Mouse (Mus musculus) hindbrain, postnatal 0 days (tissue): ENCODE results near the gene Ccdc188. TPM values are rescaled to one million over a fixed set of nuclear protein-coding genes. Genes with fewer than 3 reads are reported as not detected.

Source experiments
- ATAC-seq: fragments of 200-750 bp; cut with Nextera tagmentation; 2 replicates; pipeline ENCODE4 v1.8.0; 2017; ENCODE audit warnings: mild to moderate bottlenecking, moderate TSS enrichment, moderate library complexity
- DNase-seq: peaks from one replicate; pipeline ENCODE4 v3.0.0-alpha.2; 2015; ENCODE audit warnings: low spot score
- H3K27ac ChIP-seq: fragments of 300-500 bp; sonication (generic); 2 replicates; pipeline ENCODE4 v1.5.1; 2014; ENCODE audit warnings: mild to moderate bottlenecking
- H3K27me3 ChIP-seq: fragments of 300-500 bp; sonication (generic); 2 replicates; pipeline ENCODE4 v1.6.1; 2014; ENCODE audit warnings: low read length, mixed read lengths; ENCODE audit not compliant: insufficient read depth
- H3K36me3 ChIP-seq: fragments of 300-500 bp; sonication (generic); 2 replicates; pipeline ENCODE4 v1.6.1; 2014; ENCODE audit warnings: low read length, mixed read lengths; ENCODE audit not compliant: insufficient read depth
- H3K4me1 ChIP-seq: fragments of 300-500 bp; sonication (generic); 2 replicates; pipeline ENCODE4 v1.6.1; 2014; ENCODE audit warnings: antibody characterized with exemption, low read length, mixed read lengths; ENCODE audit not compliant: insufficient read depth
- H3K4me2 ChIP-seq: fragments of 300-500 bp; sonication (generic); 2 replicates; pipeline ENCODE4 v1.6.1; 2014; ENCODE audit warnings: low read depth, mild to moderate bottlenecking, low read length, moderate library complexity, mixed read lengths
- H3K4me3 ChIP-seq: fragments of 300-500 bp; sonication (generic); 2 replicates; pipeline ENCODE4 v1.5.1; 2014; ENCODE audit warnings: low read length
- H3K9ac ChIP-seq: fragments of 300-500 bp; sonication (generic); replicated peaks from 2 replicates; pipeline ENCODE4 v1.6.1; 2014; ENCODE audit warnings: mild to moderate bottlenecking, low read length, moderate library complexity, mixed read lengths
- H3K9me3 ChIP-seq: fragments of 300-500 bp; sonication (generic); 2 replicates; pipeline ENCODE4 v1.6.1; 2016; ENCODE audit warnings: low read length, mixed read lengths
- CTCF ChIP-seq: IDR thresholded peaks from 2 replicates; pipeline ENCODE4 v1.5.1; 2016; ENCODE audit warnings: antibody characterized with exemption, control low read depth, low read depth
- WGBS: fragments of 180-500 bp; shearing (Covaris S2); extraction: QIAGEN DNeasy Blood & Tissue Kit; methylation state at CpG from one replicate; pipeline ENCODE4 v1.1.7; 2014; 5-methylcytosine and 5-hydroxymethylcytosine counted together
- polyA plus RNA-seq: library from polyadenylated mRNA; unstranded; fragments of >200 nt; fragmentation: Nextera tagmentation; extraction: Ambion mirVana; gene quantifications from 2 replicates; pipeline ENCODE4 v1.2.1, GENCODE M21; 2015
- total RNA-seq: library from RNA; depleted of rRNA; stranded (reverse); fragments of >200 nt; gene quantifications from 2 replicates; pipeline ENCODE4 v1.2.3, GENCODE M21; 2014

Gene Ccdc188
- total and polyA plus RNA-seq, 2 experiments from 2014 or later = not detected

GRCm38 (mm10) chr16:18213689-18214088 is 4.0 kb upstream of the Ccdc188 start:
- Histone ChIP-seq H3K27ac (peak overlapping the region; percentile 75), H3K36me3 (no peaks in the 10 kb centered on the region), H3K9me3 (no peaks in the 10 kb centered on the region), H3K9ac (peak overlapping the region; percentile 6; the same call in 1 of the 2 replicates), H3K4me2 (peak overlapping the region; percentile 49), H3K27me3 (no peaks in the 10 kb centered on the region), H3K4me3 (no peak overlapping the region), H3K4me1 (peaks cover 18% of the 10 kb centered on the region)
- 3% methylated on average over 6 of the region's 6 CpGs for WGBS
- peak; percentile 95 for DNase-seq
- ATAC-seq = peak; percentile 90
- peak; percentile 8; the same call in 1 of the 2 replicates for TF ChIP-seq CTCF

GRCm38 (mm10) chr16:18214858-18215257 is 2.8 kb upstream of the Ccdc188 start:
- no peaks in the 10 kb centered on the region for H3K36me3 ChIP-seq
- no peaks in the 10 kb centered on the region for H3K27me3 ChIP-seq
- ATAC-seq (no peak), DNase-seq (peak; percentile 47)
- peak overlapping the region; percentile 49 for H3K4me2 ChIP-seq
- 34% methylated on average over 7 of the region's 7 CpGs for WGBS
- no peaks in the 10 kb centered on the region for H3K9me3 ChIP-seq
- no peak overlapping the region; the same call in 1 of the 2 replicates for H3K9ac ChIP-seq
- TF ChIP-seq CTCF = no peak
- H3K27ac ChIP-seq = peak overlapping the region; percentile 75; the same call in 1 of the 2 replicates
- no peak overlapping the region for H3K4me3 ChIP-seq
- H3K4me1 ChIP-seq = peaks cover 18% of the 10 kb centered on the region

GRCm38 (mm10) chr16:18218580-18218996 is 909 bp downstream of the Ccdc188 start:
- H3K4me1 ChIP-seq = peaks cover 12% of the 10 kb centered on the region
- H3K27me3 ChIP-seq = no peaks in the 10 kb centered on the region
- H3K9me3 ChIP-seq = no peaks in the 10 kb centered on the region
- H3K27ac ChIP-seq = no peak overlapping the region
- no peak overlapping the region for H3K4me2 ChIP-seq
- H3K9ac ChIP-seq = no peak overlapping the region
- ATAC-seq (no peak), DNase-seq (no peak)
- WGBS = 80% methylated on average over 9 of the region's 9 CpGs
- peaks cover 16% of the 10 kb centered on the region for H3K36me3 ChIP-seq
- TF ChIP-seq CTCF = no peak
- H3K4me3 ChIP-seq = no peak overlapping the region

- Histone ChIP-seq H3K4me2 (no peak overlapping the region), H3K9ac (no peak overlapping the region), H3K27ac (0 out of 2 replicates have a peak overlapping the region, but pooled peaks have one; percentile 36), H3K4me1 (no peaks in the 10 kb centered on the region), H3K4me3 (no peak overlapping the region), H3K27me3 (no peaks in the 10 kb centered on the region), H3K9me3 (no peaks in the 10 kb centered on the region), H3K36me3 (peaks cover 30% of the 10 kb centered on the region)
- DNase-seq (no peak), ATAC-seq (peak; percentile 62)
- 63% methylated on average over 8 of the region's 8 CpGs for WGBS
- no peak for TF ChIP-seq CTCF
These were observed 2.3 kb downstream of the Ccdc188 start for GRCm38 (mm10) chr16:18220001-18220400.

- H3K9me3 ChIP-seq = no peaks in the 10 kb centered on the region
- 89% methylated on average over 6 of the region's 6 CpGs for WGBS
- no peak overlapping the region for H3K27ac ChIP-seq
- no peaks in the 10 kb centered on the region for H3K27me3 ChIP-seq
- no peaks in the 10 kb centered on the region for H3K4me1 ChIP-seq
- DNase-seq (no peak), ATAC-seq (no peak)
- no peak overlapping the region for H3K9ac ChIP-seq
- peaks cover 40% of the 10 kb centered on the region for H3K36me3 ChIP-seq
- no peak for TF ChIP-seq CTCF
- no peak overlapping the region for H3K4me2 ChIP-seq
- H3K4me3 ChIP-seq = no peak overlapping the region
These were observed 3.3 kb downstream of the Ccdc188 start for GRCm38 (mm10) chr16:18220856-18221542.

GRCm38 (mm10) chr16:18221543-18221898 is 3.8 kb downstream of the Ccdc188 start:
- Histone ChIP-seq H3K4me3 (no peak overlapping the region), H3K4me1 (no peaks in the 10 kb centered on the region), H3K9ac (no peak overlapping the region), H3K36me3 (peaks cover 45% of the 10 kb centered on the region), H3K9me3 (no peaks in the 10 kb centered on the region), H3K4me2 (no peak overlapping the region), H3K27me3 (no peaks in the 10 kb centered on the region), H3K27ac (no peak overlapping the region)
- TF ChIP-seq CTCF = peak; percentile 33
- no peak for DNase-seq
- no peak for ATAC-seq
- 74% methylated on average over 11 of the region's 11 CpGs for WGBS

- TF ChIP-seq CTCF = no peak
- Histone ChIP-seq H3K9ac (no peak overlapping the region), H3K4me1 (no peaks in the 10 kb centered on the region), H3K9me3 (no peaks in the 10 kb centered on the region), H3K4me3 (no peak overlapping the region), H3K4me2 (no peak overlapping the region), H3K27ac (no peak overlapping the region), H3K27me3 (no peaks in the 10 kb centered on the region), H3K36me3 (peaks cover 50% of the 10 kb centered on the region)
- DNase-seq (no peak), ATAC-seq (no peak)
- WGBS = 83% methylated on average over 11 of the region's 11 CpGs
These were observed 4.5 kb downstream of the Ccdc188 start for GRCm38 (mm10) chr16:18222188-18222587.
